Mouse (Mus musculus): Measurements from ENCODE around the gene Mrps21.

The Mrps21 gene

DNA sequence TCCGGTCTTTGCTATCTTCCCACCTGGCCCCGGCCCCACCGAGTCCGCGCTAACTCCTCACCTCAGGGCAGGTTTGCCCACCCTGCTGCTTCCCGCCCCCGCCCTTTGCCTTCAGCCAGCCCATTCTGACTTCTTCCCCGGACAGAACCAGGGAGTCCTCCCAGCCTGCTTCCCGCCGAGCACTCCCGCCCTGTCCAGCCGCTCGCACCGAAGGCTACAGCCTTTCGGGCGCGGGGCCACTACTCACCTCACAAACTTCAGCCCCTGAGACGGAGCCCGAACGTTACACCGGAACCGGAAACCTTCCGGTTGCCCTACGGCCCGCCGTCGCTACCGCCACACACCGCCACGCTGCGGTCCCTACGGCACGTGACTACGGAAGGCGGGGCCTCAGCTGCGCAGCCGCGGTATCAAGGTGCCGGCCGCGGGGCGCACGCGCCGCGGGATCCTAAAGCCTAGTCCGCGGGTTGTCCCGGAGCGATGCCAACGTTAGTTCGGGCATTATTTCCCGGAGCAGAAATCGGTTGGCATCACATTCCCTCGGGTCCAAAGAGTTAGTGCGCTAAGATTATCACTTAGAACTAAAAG lies 15.7 kb downstream of the Mrps21 start, which contains the start of gene Prpf3:
Prpf3 (minus strand) TSS at position 384 of the 588 bp plus-strand sequence.
- DNase-seq (ENCODE audit: low read depth): peak; percentile 94

- no peak for DNase-seq (ENCODE audit: low read depth)
Observed at GRCm38 (mm10) chr3:95851317-95851716, 20.0 kb downstream of the Mrps21 start.

DNA sequence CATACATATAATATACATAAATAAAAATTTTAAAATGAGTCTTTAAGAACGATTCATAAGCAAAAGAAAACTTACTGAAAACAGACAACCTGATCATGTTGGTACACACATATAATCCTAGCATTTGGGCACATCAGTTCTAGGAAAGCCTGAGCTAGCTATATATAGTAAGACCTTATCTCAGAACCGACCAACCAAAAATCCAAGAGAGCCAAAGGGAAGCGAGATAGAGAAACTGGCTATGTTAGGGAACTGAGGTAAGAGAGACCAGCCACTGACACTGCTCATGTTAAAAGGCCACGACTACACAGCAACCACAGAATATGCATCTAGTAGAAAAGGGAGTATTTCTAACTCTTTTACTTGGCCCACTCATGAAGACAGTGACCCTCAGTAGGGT lies 20.7 kb downstream of the Mrps21 start:
- DNase-seq (ENCODE audit: low read depth): no peak

DNA sequence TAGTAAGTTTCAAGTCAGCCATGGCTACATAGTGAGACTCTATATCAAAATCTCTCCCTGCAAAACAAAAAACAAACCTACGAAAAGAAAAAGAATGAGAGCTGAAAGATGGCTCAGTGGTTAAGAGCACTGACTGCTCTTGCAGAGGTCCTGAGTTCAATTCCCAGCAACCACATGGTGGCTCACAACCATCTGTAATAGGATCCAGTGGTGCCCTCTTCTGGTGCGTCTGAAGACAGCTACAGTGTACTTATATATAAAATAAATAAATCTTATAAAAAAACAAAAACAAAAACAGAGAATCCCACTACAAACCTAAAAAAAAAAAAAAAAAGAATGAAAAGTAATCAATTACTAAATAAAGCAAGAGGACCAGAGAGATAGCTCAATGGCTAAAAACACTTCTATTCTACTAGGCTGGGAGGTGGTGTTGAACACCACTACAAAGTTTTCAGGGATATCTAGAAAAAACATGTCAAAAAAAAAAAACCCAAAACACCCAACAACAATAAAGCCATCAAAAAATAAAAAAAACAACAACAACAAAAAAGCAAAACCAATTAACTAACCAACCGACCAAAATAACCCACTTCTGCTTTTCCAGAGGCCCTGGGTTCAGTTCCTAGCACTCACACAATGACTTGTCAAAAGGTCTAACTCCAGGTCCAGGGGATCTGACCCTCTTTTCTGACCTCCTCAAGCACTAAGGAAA lies 28.7 kb downstream of the Mrps21 start:
- DNase-seq (ENCODE audit: low read depth): peak; percentile 25

- DNase-seq (ENCODE audit: low read depth): no peak
Observed at GRCm38 (mm10) chr3:95839250-95839649, 32.1 kb downstream of the Mrps21 start.

GRCm38 (mm10) chr3:95829053-95829452 lies 42.3 kb downstream of the Mrps21 start:
- no peak for DNase-seq (ENCODE audit: low read depth)

- DNase-seq (ENCODE audit: low read depth): no peak
Observed at GRCm38 (mm10) chr3:95826275-95826674, 45.0 kb downstream of the Mrps21 start.

DNA sequence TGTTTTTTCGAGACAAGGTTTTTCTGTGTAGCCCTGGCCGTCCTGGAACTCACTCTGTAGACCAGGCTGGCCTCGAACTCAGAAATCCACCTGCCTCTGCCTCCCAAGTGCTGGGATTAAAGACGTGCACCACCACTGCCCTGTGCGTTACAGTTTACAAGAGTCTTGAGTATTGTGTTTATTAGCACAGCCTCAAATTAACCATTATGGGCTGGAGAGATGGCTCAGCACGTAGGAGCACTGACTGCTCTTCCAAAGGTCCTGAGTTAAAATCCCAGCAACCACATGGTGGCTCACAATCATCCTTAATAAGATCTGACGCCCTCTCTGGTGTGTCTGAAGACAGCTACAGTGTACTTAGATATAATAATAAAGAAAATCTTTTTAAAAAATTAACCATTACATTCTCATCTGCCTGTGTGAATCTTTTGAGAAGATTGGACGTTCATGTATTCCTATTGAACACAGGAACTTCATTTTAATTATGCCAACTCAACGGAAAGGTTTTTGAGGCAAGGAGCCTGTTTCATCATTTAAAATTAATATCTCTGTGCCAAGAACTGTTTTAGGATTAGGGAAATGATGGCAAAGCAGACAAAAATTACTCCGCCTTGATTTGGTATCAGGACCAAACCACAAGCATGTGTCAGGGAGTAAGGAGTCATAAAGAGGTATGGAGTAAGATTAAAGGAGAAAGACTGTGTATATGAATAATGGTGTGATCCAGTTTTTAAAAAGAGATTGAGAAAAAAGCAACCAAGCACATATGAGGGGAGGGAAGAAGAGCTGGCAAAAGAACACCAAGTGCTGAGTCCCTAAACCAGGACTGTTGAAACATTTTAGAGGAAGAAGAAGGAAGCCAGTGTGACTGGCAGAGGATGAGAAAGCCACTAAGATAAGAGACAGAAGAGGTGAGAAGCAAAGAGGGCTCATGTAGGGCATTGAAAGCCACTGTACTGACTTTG lies 51.0 kb downstream of the Mrps21 start:
- DNase-seq (ENCODE audit: low read depth): no peak

- peak; percentile 100 for DNase-seq (ENCODE audit: low read depth)
Observed at GRCm38 (mm10) chr3:95819351-95819985, 51.9 kb downstream of the Mrps21 start.

- DNase-seq (ENCODE audit: low read depth): peak; percentile 88
Observed at GRCm38 (mm10) chr3:95818571-95819288, 52.6 kb downstream of the Mrps21 start, which contains the start of gene Rprd2. Rprd2 (minus strand) TSS chr3:95818863.

- peak; percentile 60 for DNase-seq (ENCODE audit: low read depth)
Observed at GRCm38 (mm10) chr3:95818026-95818511, 53.2 kb downstream of the Mrps21 start.

DNA sequence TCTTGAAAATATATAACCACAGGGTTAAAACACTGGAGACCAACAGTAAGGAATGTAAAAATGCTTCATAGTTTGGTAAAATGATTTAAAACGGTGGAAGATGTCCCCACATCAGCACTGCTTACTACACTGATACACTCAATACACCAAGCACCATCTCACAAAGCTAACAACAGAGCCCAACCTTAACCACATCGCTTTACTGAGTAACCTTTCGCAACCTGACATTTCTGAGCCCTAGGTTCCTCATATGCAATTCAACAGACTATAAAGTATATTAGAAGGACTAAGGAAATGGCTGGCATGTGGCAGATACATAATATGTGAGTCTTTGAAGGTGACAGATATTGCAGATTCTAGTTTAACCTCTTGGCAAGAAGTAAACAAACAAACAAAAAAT lies 54.6 kb downstream of the Mrps21 start:
- peak; percentile 26 for DNase-seq (ENCODE audit: low read depth)
